Mouse (Mus musculus) forebrain, embryonic 15.5 days (tissue): ENCODE data around the gene Als2cr12. TPM values are rescaled to one million over a fixed set of nuclear protein-coding genes. Genes with fewer than 3 reads are reported as not detected.
"Not testable (repeated sequence)": the region's sequence is repeated elsewhere in the genome, so short reads cannot be mapped to it uniquely, and the experiment has no call there.

ENCODE experiments used
- ATAC-seq: fragments of 200-750 bp; cut with Nextera tagmentation; replicated peaks from 2 replicates; pipeline ENCODE4 v1.8.0; 2017; ENCODE audit warnings: mild to moderate bottlenecking, moderate TSS enrichment, moderate library complexity
- H3K27ac ChIP-seq: fragments of 300-500 bp; sonication (generic); replicated peaks from 2 replicates; pipeline ENCODE4 v1.5.1; 2015; ENCODE audit warnings: mild to moderate bottlenecking, inconsistent platforms
- H3K27me3 ChIP-seq: fragments of 300-500 bp; sonication (generic); 2 replicates; pipeline ENCODE4 v1.6.1; 2015; ENCODE audit warnings: inconsistent platforms
- H3K36me3 ChIP-seq: fragments of 300-500 bp; sonication (generic); 2 replicates; pipeline ENCODE4 v1.6.1; 2015; ENCODE audit warnings: mild to moderate bottlenecking, inconsistent platforms
- H3K4me1 ChIP-seq: fragments of 300-500 bp; sonication (generic); 2 replicates; pipeline ENCODE4 v1.6.1; 2015; ENCODE audit warnings: inconsistent platforms
- H3K4me2 ChIP-seq: fragments of 300-500 bp; sonication (generic); replicated peaks from 2 replicates; pipeline ENCODE4 v1.6.1; 2015; ENCODE audit warnings: mild to moderate bottlenecking, inconsistent platforms
- H3K4me3 ChIP-seq: fragments of 300-500 bp; sonication (generic); 2 replicates; pipeline ENCODE4 v1.5.1; 2015; ENCODE audit warnings: mild to moderate bottlenecking, inconsistent platforms
- H3K9ac ChIP-seq: fragments of 300-500 bp; sonication (generic); replicated peaks from 2 replicates; pipeline ENCODE4 v1.6.1; 2015; ENCODE audit warnings: mild to moderate bottlenecking, inconsistent platforms
- H3K9me3 ChIP-seq: fragments of 300-500 bp; sonication (generic); 2 replicates; pipeline ENCODE4 v1.6.1; 2016; ENCODE audit warnings: inconsistent platforms
- WGBS: fragments of 180-500 bp; shearing (Covaris S2); methylation state at CpG from one replicate; pipeline ENCODE4 v1.1.7; 2015; ENCODE audit warnings: mixed read lengths; 5-methylcytosine and 5-hydroxymethylcytosine counted together
- polyA plus RNA-seq: library from polyadenylated mRNA; unstranded; fragments of >200 nt; fragmentation: Nextera tagmentation; extraction: Ambion mirVana; gene quantifications from 2 replicates; pipeline ENCODE4 v1.2.1, GENCODE M21; 2015

Gene Als2cr12
- polyA plus RNA-seq, 1 experiment from 2014 or later: not detected

GRCm38 (mm10) chr1:58700580-58701162, 4.9 kb upstream of the Als2cr12 start:
- not testable (repeated sequence) for H3K9ac ChIP-seq, H3K36me3 ChIP-seq, H3K4me2 ChIP-seq, ATAC-seq, H3K27ac ChIP-seq, H3K4me1 ChIP-seq, H3K9me3 ChIP-seq, H3K27me3 ChIP-seq, H3K4me3 ChIP-seq
- WGBS: 88% methylated on average over 5 of the region's 5 CpGs

- Histone ChIP-seq H3K27me3 (no peaks in the 10 kb centered on the region), H3K36me3 (no peaks in the 10 kb centered on the region), H3K4me2 (no peak overlapping the region), H3K4me1 (no peaks in the 10 kb centered on the region), H3K9ac (no peak overlapping the region), H3K27ac (no peak overlapping the region), H3K4me3 (no peak overlapping the region), H3K9me3 (no peaks in the 10 kb centered on the region)
- 67% methylated on average over 3 of the region's 3 CpGs for WGBS
- no peak for ATAC-seq
Observed at GRCm38 (mm10) chr1:58699988-58700387, 4.2 kb upstream of the Als2cr12 start.

GRCm38 (mm10) chr1:58698781-58699180, 3.0 kb upstream of the Als2cr12 start:
- H3K27ac ChIP-seq: no peak overlapping the region
- H3K9ac ChIP-seq: no peak overlapping the region
- no peaks in the 10 kb centered on the region for H3K36me3 ChIP-seq
- H3K4me1 ChIP-seq: no peaks in the 10 kb centered on the region
- H3K4me2 ChIP-seq: no peak overlapping the region
- no peak for ATAC-seq
- no peaks in the 10 kb centered on the region for H3K27me3 ChIP-seq
- no peak overlapping the region for H3K4me3 ChIP-seq
- no peaks in the 10 kb centered on the region for H3K9me3 ChIP-seq
- WGBS: 81% methylated on average over 4 of the region's 4 CpGs

- WGBS: 59% methylated on average over 1 of the region's 1 CpGs
- not testable (repeated sequence) for H3K4me2 ChIP-seq, H3K4me1 ChIP-seq, H3K27me3 ChIP-seq, ATAC-seq, H3K27ac ChIP-seq, H3K9ac ChIP-seq, H3K9me3 ChIP-seq, H3K36me3 ChIP-seq, H3K4me3 ChIP-seq
Observed at GRCm38 (mm10) chr1:58697607-58698006, 1.8 kb upstream of the Als2cr12 start.

GRCm38 (mm10) chr1:58693696-58694095, 2.1 kb downstream of the Als2cr12 start:
- WGBS: 74% methylated on average over 1 of the region's 1 CpGs
- no peaks in the 10 kb centered on the region for H3K9me3 ChIP-seq
- no peak overlapping the region for H3K4me3 ChIP-seq
- no peaks in the 10 kb centered on the region for H3K4me1 ChIP-seq
- ATAC-seq: no peak
- H3K27ac ChIP-seq: no peak overlapping the region
- no peak overlapping the region for H3K4me2 ChIP-seq
- no peaks in the 10 kb centered on the region for H3K27me3 ChIP-seq
- no peak overlapping the region for H3K9ac ChIP-seq
- H3K36me3 ChIP-seq: no peaks in the 10 kb centered on the region

- H3K4me3 ChIP-seq, H3K9me3 ChIP-seq, H3K4me2 ChIP-seq, H3K27me3 ChIP-seq, H3K36me3 ChIP-seq, H3K9ac ChIP-seq, H3K27ac ChIP-seq, H3K4me1 ChIP-seq, ATAC-seq: not testable (repeated sequence)
- 55% methylated on average over 1 of the region's 1 CpGs for WGBS
Observed at GRCm38 (mm10) chr1:58691718-58692117, 4.1 kb downstream of the Als2cr12 start.

- H3K4me2 ChIP-seq, H3K4me3 ChIP-seq, ATAC-seq, H3K9ac ChIP-seq, H3K27ac ChIP-seq, H3K36me3 ChIP-seq, H3K4me1 ChIP-seq, H3K27me3 ChIP-seq, H3K9me3 ChIP-seq: not testable (repeated sequence)
- WGBS: 88% methylated on average over 2 of the region's 3 CpGs
Observed at GRCm38 (mm10) chr1:58690834-58691488, 4.8 kb downstream of the Als2cr12 start.

GRCm38 (mm10) chr1:58690006-58690744, 5.6 kb downstream of the Als2cr12 start:
- H3K4me2 ChIP-seq: no peak overlapping the region
- H3K27me3 ChIP-seq: no peaks in the 10 kb centered on the region
- no peak overlapping the region for H3K4me3 ChIP-seq
- 69% methylated on average over 6 of the region's 6 CpGs for WGBS
- no peak overlapping the region for H3K9ac ChIP-seq
- no peaks in the 10 kb centered on the region for H3K4me1 ChIP-seq
- no peaks in the 10 kb centered on the region for H3K9me3 ChIP-seq
- H3K27ac ChIP-seq: no peak overlapping the region
- no peak for ATAC-seq
- H3K36me3 ChIP-seq: no peaks in the 10 kb centered on the region

- no peak for ATAC-seq
- H3K27ac ChIP-seq: no peak overlapping the region
- no peak overlapping the region for H3K4me3 ChIP-seq
- H3K4me1 ChIP-seq: no peaks in the 10 kb centered on the region
- no peaks in the 10 kb centered on the region for H3K9me3 ChIP-seq
- H3K9ac ChIP-seq: no peak overlapping the region
- H3K27me3 ChIP-seq: no peaks in the 10 kb centered on the region
- H3K36me3 ChIP-seq: no peaks in the 10 kb centered on the region
- no peak overlapping the region for H3K4me2 ChIP-seq
- WGBS: 87% methylated on average over 1 of the region's 1 CpGs
Observed at GRCm38 (mm10) chr1:58689426-58689825, 6.4 kb downstream of the Als2cr12 start.

- not testable (repeated sequence) for H3K4me1 ChIP-seq, H3K4me3 ChIP-seq, H3K9me3 ChIP-seq, H3K9ac ChIP-seq, H3K36me3 ChIP-seq, H3K27ac ChIP-seq, H3K4me2 ChIP-seq, H3K27me3 ChIP-seq, ATAC-seq
- WGBS: 70% methylated on average over 5 of the region's 5 CpGs
Observed at GRCm38 (mm10) chr1:58678412-58678811, 17.4 kb downstream of the Als2cr12 start.

GRCm38 (mm10) chr1:58677575-58677974, 18.2 kb downstream of the Als2cr12 start:
- Histone ChIP-seq H3K4me1 (no peaks in the 10 kb centered on the region), H3K9ac (no peak overlapping the region), H3K36me3 (no peaks in the 10 kb centered on the region), H3K4me2 (no peak overlapping the region), H3K4me3 (no peak overlapping the region), H3K9me3 (no peaks in the 10 kb centered on the region), H3K27ac (no peak overlapping the region), H3K27me3 (no peaks in the 10 kb centered on the region)
- ATAC-seq: no peak
- WGBS: 93% methylated on average over 1 of the region's 1 CpGs

GRCm38 (mm10) chr1:58675011-58675410, 20.8 kb downstream of the Als2cr12 start:
- H3K36me3 ChIP-seq: no peaks in the 10 kb centered on the region
- H3K4me3 ChIP-seq: no peak overlapping the region
- H3K9ac ChIP-seq: no peak overlapping the region
- H3K9me3 ChIP-seq: no peaks in the 10 kb centered on the region
- H3K27me3 ChIP-seq: no peaks in the 10 kb centered on the region
- no peak overlapping the region for H3K27ac ChIP-seq
- ATAC-seq: no peak
- WGBS: 87% methylated on average over 3 of the region's 3 CpGs
- no peaks in the 10 kb centered on the region for H3K4me1 ChIP-seq
- H3K4me2 ChIP-seq: no peak overlapping the region
